In genomic region chr9:32344051-32344450, GRCm38 (mm10) we compare ENCODE assay signal across 7 mouse cellular contexts. TPM values are rescaled to one million over a fixed set of nuclear protein-coding genes. Genes with fewer than 3 reads are reported as not detected.
DNase-seq lines count a peak whose midpoint lies in the region; ATAC-seq and TF ChIP-seq lines count a peak whose summit lies in the region.

Gene Kcnj5 (minus strand): TSS chr9:32344350.

- TF ChIP-seq EP300 in stomach, postnatal 0 days (optimal IDR thresholded peaks at IDR 0.05), result no peak

- H3K9ac ChIP-seq in liver, embryonic 13.5 days, result peak within 1 kb of the TSS; percentile 53
- no peak within 1 kb of the TSS for H3K9ac ChIP-seq in stomach, postnatal 0 days (ENCODE audit: low read length)

- no peaks in the 10 kb centered on the region for H3K9me3 ChIP-seq in liver, embryonic 13.5 days (replicated peaks)
- no peaks in the 10 kb centered on the region for H3K9me3 ChIP-seq in stomach, postnatal 0 days (ENCODE audit: control insufficient read depth, low read length)

- peak; percentile 70 for ATAC-seq in liver, embryonic 13.5 days (ENCODE audit: low read depth)
- ATAC-seq in stomach, postnatal 0 days (ENCODE audit: low FRiP score, low TSS enrichment), result 0 out of 2 replicates have a peak, but pooled peaks have one; percentile 6

- peaks cover 50% of the 10 kb centered on the region for H3K27me3 ChIP-seq in liver, embryonic 13.5 days
- peaks cover 2% of the 10 kb centered on the region; the same call in 1 of the 2 replicates for H3K27me3 ChIP-seq in stomach, postnatal 0 days (ENCODE audit: control insufficient read depth, insufficient read depth, low read length)

- under 1% methylated on average over 18 of the region's 20 CpGs for WGBS in liver, embryonic 13.5 days (ENCODE audit: insufficient replicate concordance)
- under 1% methylated on average over 18 of the region's 20 CpGs for WGBS in stomach, postnatal 0 days

- peaks cover 38% of the 10 kb centered on the region for H3K4me1 ChIP-seq in liver, embryonic 13.5 days (replicated peaks)
- H3K4me1 ChIP-seq in stomach, postnatal 0 days (replicated peaks; ENCODE audit: control insufficient read depth, insufficient read depth), result no peaks in the 10 kb centered on the region

- no peaks in the 10 kb centered on the region for H3K36me3 ChIP-seq in liver, embryonic 13.5 days
- H3K36me3 ChIP-seq in stomach, postnatal 0 days (ENCODE audit: control insufficient read depth, insufficient read depth, low read length), result no peaks in the 10 kb centered on the region

- intact Hi-C loops in heart, postnatal 10 days (cut with DNase I), result loop anchor here (2.0 kb wide), 1 partner anchor 19 kb away; no protein-coding TSS in a partner anchor

- H3K27ac ChIP-seq in liver, embryonic 13.5 days, result no peak within 1 kb of the TSS
- H3K27ac ChIP-seq in stomach, postnatal 0 days (replicated peaks), result no peak within 1 kb of the TSS

- peak; percentile 19 for DNase-seq in Muller cell, postnatal 12 days (ENCODE audit: inconsistent ontology term)
- DNase-seq in embryo, embryonic 10.5 days (ENCODE audit: low spot score), result peak; percentile 46
- DNase-seq in heart, postnatal 10 days, result peak; percentile 39 to 45
- DNase-seq in liver, embryonic 13.5 days, result no peak
- no peak for DNase-seq in stomach, postnatal 0 days (ENCODE audit: low spot score)
- no peak for DNase-seq in urinary bladder, postnatal 25 days (ENCODE audit: low spot score)
- no peak for DNase-seq in ovary, postnatal 10 days (ENCODE audit: low spot score)

- H3K4me2 ChIP-seq in liver, embryonic 13.5 days, result peak within 1 kb of the TSS; percentile 66
- peak within 1 kb of the TSS; percentile 44 for H3K4me2 ChIP-seq in stomach, postnatal 0 days (replicated peaks; ENCODE audit: low read depth)

- peak within 1 kb of the TSS; percentile 46 for H3K4me3 ChIP-seq in liver, embryonic 13.5 days (replicated peaks)
- peak within 1 kb of the TSS; percentile 15; the same call in 1 of the 2 replicates for H3K4me3 ChIP-seq in stomach, postnatal 0 days (ENCODE audit: low read depth, low read length)

- no peak for TF ChIP-seq CTCF in stomach, postnatal 0 days (IDR thresholded peaks at IDR 0.05; ENCODE audit: low read depth)

RNA-seq across cellular contexts. Expression of gene Kcnj5, which starts in this region (rescaled TPM):
- total RNA-seq in heart, postnatal 10 days (2021), result 10 to 100 TPM; 46.4 to 48.2 TPM
- polyA plus RNA-seq in liver, embryonic 13.5 days (2015; fragmentation: Nextera tagmentation; extraction: Ambion mirVana), result 1.9 and 2.6 TPM in 2 replicates
- 0.04 TPM in 2 replicates for polyA plus RNA-seq in stomach, postnatal 0 days (2015; fragmentation: Nextera tagmentation; extraction: Ambion mirVana)

Comparison
In these comparisons a context has a peak if more than half of its experiments do, and no peak if none do; other contexts are left out.
1. Peak in ATAC-seq, H3K4me3 ChIP-seq and H3K4me2 ChIP-seq in stomach, postnatal 0 days; RNA of the gene not detected or under 1 TPM.
2. DNase-seq: peak in Muller cell, postnatal 12 days (single experiment), embryo, embryonic 10.5 days (single experiment) and heart, postnatal 10 days (2 of 2); none in liver, embryonic 13.5 days (single experiment), stomach, postnatal 0 days (single experiment), urinary bladder, postnatal 25 days (single experiment) and ovary, postnatal 10 days (single experiment).